Mouse (Mus musculus): ENCODE results near the gene Fbxo40. TPM values are rescaled to one million over a fixed set of nuclear protein-coding genes. Genes with fewer than 3 reads are reported as not detected.

Fbxo40 gene
- polyA plus RNA-seq, 1 experiment from 2014 or later = 0.13 TPM

- H3K4me3 ChIP-seq = no peak overlapping the region
- H3K9ac ChIP-seq = no peak overlapping the region
- H3K27me3 ChIP-seq = no peaks in the 10 kb centered on the region
- ATAC-seq = no peak
- H3K27ac ChIP-seq = no peak overlapping the region
- H3K36me3 ChIP-seq (ENCODE audit: poor library complexity, severe bottlenecking) = peaks cover 91% of the 10 kb centered on the region
- H3K9me3 ChIP-seq (replicated peaks) = no peaks in the 10 kb centered on the region
- WGBS = 89% methylated on average over 8 of the region's 8 CpGs
- H3K4me1 ChIP-seq = no peaks in the 10 kb centered on the region
- H3K4me2 ChIP-seq = no peak overlapping the region
Observed at GRCm38 (mm10) chr16:36928106-36928500, 62.2 kb downstream of the Fbxo40 start.

GRCm38 (mm10) chr16:36927495-36928105, 62.7 kb downstream of the Fbxo40 start:
- Histone ChIP-seq H3K9ac (no peak overlapping the region), H3K4me2 (no peak overlapping the region), H3K27ac (no peak overlapping the region), H3K4me1 (no peaks in the 10 kb centered on the region), H3K36me3 (ENCODE audit: poor library complexity, severe bottlenecking) (peaks cover 88% of the 10 kb centered on the region), H3K9me3 (replicated peaks) (no peaks in the 10 kb centered on the region), H3K4me3 (no peak overlapping the region), H3K27me3 (no peaks in the 10 kb centered on the region)
- WGBS = 92% methylated on average over 10 of the region's 10 CpGs
- no peak for ATAC-seq

- WGBS = 92% methylated on average over 10 of the region's 10 CpGs
Observed at GRCm38 (mm10) chr16:36926514-36927447, 63.5 kb downstream of the Fbxo40 start.

GRCm38 (mm10) chr16:36925797-36926196, 64.5 kb downstream of the Fbxo40 start:
- H3K27ac ChIP-seq = no peak overlapping the region
- no peaks in the 10 kb centered on the region for H3K9me3 ChIP-seq (replicated peaks)
- peaks cover 79% of the 10 kb centered on the region for H3K36me3 ChIP-seq (ENCODE audit: poor library complexity, severe bottlenecking)
- no peak for ATAC-seq
- H3K4me1 ChIP-seq = no peaks in the 10 kb centered on the region
- H3K9ac ChIP-seq = no peak overlapping the region
- 91% methylated on average over 6 of the region's 6 CpGs for WGBS
- H3K4me2 ChIP-seq = no peak overlapping the region
- H3K27me3 ChIP-seq = no peaks in the 10 kb centered on the region
- no peak overlapping the region for H3K4me3 ChIP-seq

More at GRCm38 (mm10) chr16:36926514-36927447, 63.5 kb downstream of the Fbxo40 start:
- H3K4me3 ChIP-seq = no peak overlapping the region
- ATAC-seq = no peak
- no peaks in the 10 kb centered on the region for H3K27me3 ChIP-seq
- no peaks in the 10 kb centered on the region for H3K4me1 ChIP-seq
- H3K4me2 ChIP-seq = no peak overlapping the region
- H3K9me3 ChIP-seq (replicated peaks) = no peaks in the 10 kb centered on the region
- H3K36me3 ChIP-seq (ENCODE audit: poor library complexity, severe bottlenecking) = peaks cover 83% of the 10 kb centered on the region
- no peak overlapping the region for H3K27ac ChIP-seq
- H3K9ac ChIP-seq = no peak overlapping the region

GRCm38 (mm10) chr16:36925351-36925750, 64.9 kb downstream of the Fbxo40 start:
- no peaks in the 10 kb centered on the region for H3K27me3 ChIP-seq
- H3K9ac ChIP-seq = no peak overlapping the region
- WGBS = 90% methylated on average over 6 of the region's 6 CpGs
- H3K4me1 ChIP-seq = no peaks in the 10 kb centered on the region
- no peak overlapping the region for H3K4me3 ChIP-seq
- ATAC-seq = no peak
- H3K4me2 ChIP-seq = no peak overlapping the region
- H3K9me3 ChIP-seq (replicated peaks) = no peaks in the 10 kb centered on the region
- no peak overlapping the region for H3K27ac ChIP-seq
- peaks cover 79% of the 10 kb centered on the region for H3K36me3 ChIP-seq (ENCODE audit: poor library complexity, severe bottlenecking)

- Histone ChIP-seq H3K27me3 (no peaks in the 10 kb centered on the region), H3K4me3 (no peak overlapping the region), H3K4me1 (no peaks in the 10 kb centered on the region), H3K36me3 (ENCODE audit: poor library complexity, severe bottlenecking) (peaks cover 79% of the 10 kb centered on the region), H3K9ac (no peak overlapping the region), H3K27ac (no peak overlapping the region), H3K4me2 (no peak overlapping the region), H3K9me3 (replicated peaks) (no peaks in the 10 kb centered on the region)
- 94% methylated on average over 8 of the region's 8 CpGs for WGBS
- ATAC-seq = no peak
Observed at GRCm38 (mm10) chr16:36924312-36924711, 66.0 kb downstream of the Fbxo40 start.

- no peaks in the 10 kb centered on the region for H3K4me1 ChIP-seq
- H3K36me3 ChIP-seq (ENCODE audit: poor library complexity, severe bottlenecking) = peaks cover 77% of the 10 kb centered on the region
- no peak overlapping the region for H3K4me2 ChIP-seq
- H3K4me3 ChIP-seq = no peak overlapping the region
- no peaks in the 10 kb centered on the region for H3K9me3 ChIP-seq (replicated peaks)
- WGBS = 90% methylated on average over 6 of the region's 6 CpGs
- H3K27ac ChIP-seq = no peak overlapping the region
- no peaks in the 10 kb centered on the region for H3K27me3 ChIP-seq
- no peak overlapping the region for H3K9ac ChIP-seq
- ATAC-seq = no peak
Observed at GRCm38 (mm10) chr16:36921980-36922379, 68.3 kb downstream of the Fbxo40 start.

- no peaks in the 10 kb centered on the region for H3K4me1 ChIP-seq
- no peak overlapping the region for H3K27ac ChIP-seq
- no peaks in the 10 kb centered on the region for H3K9me3 ChIP-seq (replicated peaks)
- no peak overlapping the region for H3K9ac ChIP-seq
- 94% methylated on average over 8 of the region's 8 CpGs for WGBS
- no peak for ATAC-seq
- H3K4me3 ChIP-seq = no peak overlapping the region
- peaks cover 75% of the 10 kb centered on the region for H3K36me3 ChIP-seq (ENCODE audit: poor library complexity, severe bottlenecking)
- H3K4me2 ChIP-seq = no peak overlapping the region
- no peaks in the 10 kb centered on the region for H3K27me3 ChIP-seq
Observed at GRCm38 (mm10) chr16:36921067-36921613, 69.1 kb downstream of the Fbxo40 start.

GRCm38 (mm10) chr16:36920410-36920809, 69.9 kb downstream of the Fbxo40 start:
- H3K27me3 ChIP-seq = no peaks in the 10 kb centered on the region
- no peaks in the 10 kb centered on the region for H3K4me1 ChIP-seq
- peaks cover 75% of the 10 kb centered on the region for H3K36me3 ChIP-seq (ENCODE audit: poor library complexity, severe bottlenecking)
- H3K27ac ChIP-seq = no peak overlapping the region
- H3K9me3 ChIP-seq (replicated peaks) = no peaks in the 10 kb centered on the region
- ATAC-seq = no peak
- 97% methylated on average over 3 of the region's 3 CpGs for WGBS
- H3K9ac ChIP-seq = no peak overlapping the region
- H3K4me2 ChIP-seq = no peak overlapping the region
- H3K4me3 ChIP-seq = no peak overlapping the region

- no peak overlapping the region for H3K4me3 ChIP-seq
- no peaks in the 10 kb centered on the region for H3K27me3 ChIP-seq
- H3K27ac ChIP-seq = no peak overlapping the region
- H3K4me2 ChIP-seq = no peak overlapping the region
- H3K9ac ChIP-seq = no peak overlapping the region
- H3K9me3 ChIP-seq (replicated peaks) = no peaks in the 10 kb centered on the region
- H3K4me1 ChIP-seq = no peaks in the 10 kb centered on the region
- H3K36me3 ChIP-seq (ENCODE audit: poor library complexity, severe bottlenecking) = peaks cover 80% of the 10 kb centered on the region
- 94% methylated on average over 10 of the region's 10 CpGs for WGBS
- ATAC-seq = no peak
Observed at GRCm38 (mm10) chr16:36918505-36918904, 71.8 kb downstream of the Fbxo40 start.

GRCm38 (mm10) chr16:36914195-36914594, 76.1 kb downstream of the Fbxo40 start:
- no peak for ATAC-seq
- 92% methylated on average over 5 of the region's 5 CpGs for WGBS

More at GRCm38 (mm10) chr16:36914195-36914594, 76.1 kb downstream of the Fbxo40 start:
- Histone ChIP-seq H3K4me2 (no peak overlapping the region), H3K27ac (no peak overlapping the region), H3K9ac (no peak overlapping the region), H3K27me3 (no peaks in the 10 kb centered on the region), H3K4me1 (no peaks in the 10 kb centered on the region), H3K4me3 (no peak overlapping the region), H3K36me3 (ENCODE audit: poor library complexity, severe bottlenecking) (peaks cover 81% of the 10 kb centered on the region), H3K9me3 (replicated peaks) (no peaks in the 10 kb centered on the region)
